Mouse (Mus musculus) adrenal gland, adult (tissue): Measurements from ENCODE around the gene Nrf1.
A peak's percentile ranks its signal among the peaks of the same experiment; 100 is the strongest.

Experiments
- DNase-seq, 2 experiments: peaks; one replicate each; pipeline ENCODE4 v3.0.0; 2022 to 2023; ENCODE audit warnings: low spot score in 1 of 2; ENCODE audit not compliant: inconsistent age in 2 of 2

The Nrf1 gene

GRCm38 (mm10) chr6:30143263-30143662 lies 95.5 kb downstream of the Nrf1 start:
- no peak for DNase-seq

DNA sequence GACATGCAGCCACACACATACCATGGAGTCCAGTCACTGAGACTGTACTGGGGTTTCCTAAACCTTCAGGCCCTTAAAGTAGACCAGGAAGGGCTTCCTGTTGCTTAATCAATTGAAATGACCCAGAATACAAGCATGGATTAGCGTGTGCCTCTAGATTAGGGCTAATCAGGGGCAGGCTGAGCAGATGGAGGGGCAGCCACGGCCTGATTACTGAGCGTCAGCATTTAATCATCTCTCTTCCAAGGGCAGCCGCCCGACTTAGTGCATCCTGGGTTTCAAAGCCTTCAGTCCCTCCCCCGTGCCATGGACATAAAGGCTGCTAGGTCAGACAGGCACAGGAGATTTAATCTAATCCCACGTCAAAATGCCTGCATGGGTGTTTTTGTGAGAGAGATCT lies 99.3 kb downstream of the Nrf1 start:
- no peak for DNase-seq

DNA sequence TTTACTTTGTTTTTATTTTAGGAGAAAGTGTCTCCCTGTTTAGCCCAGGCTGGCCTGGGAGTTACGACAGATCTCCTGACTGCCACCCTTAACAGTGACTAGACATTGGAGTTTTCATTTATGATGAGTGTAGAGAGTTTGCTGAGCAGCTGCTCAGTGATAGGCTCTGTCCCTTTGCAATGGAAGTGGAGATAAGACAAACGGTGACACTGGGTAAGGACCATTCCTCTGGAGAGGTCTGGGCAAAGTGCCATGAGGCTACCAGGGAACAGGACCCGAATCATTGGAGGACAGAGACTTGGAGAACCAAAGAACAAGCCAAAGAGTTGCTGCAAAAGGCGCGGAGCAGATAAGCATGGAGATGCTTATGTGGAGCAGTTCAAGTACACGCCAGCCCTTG lies 100.0 kb downstream of the Nrf1 start:
- no peak for DNase-seq

- no peak for DNase-seq
These were observed 102.7 kb downstream of the Nrf1 start for GRCm38 (mm10) chr6:30150471-30150870.

DNA sequence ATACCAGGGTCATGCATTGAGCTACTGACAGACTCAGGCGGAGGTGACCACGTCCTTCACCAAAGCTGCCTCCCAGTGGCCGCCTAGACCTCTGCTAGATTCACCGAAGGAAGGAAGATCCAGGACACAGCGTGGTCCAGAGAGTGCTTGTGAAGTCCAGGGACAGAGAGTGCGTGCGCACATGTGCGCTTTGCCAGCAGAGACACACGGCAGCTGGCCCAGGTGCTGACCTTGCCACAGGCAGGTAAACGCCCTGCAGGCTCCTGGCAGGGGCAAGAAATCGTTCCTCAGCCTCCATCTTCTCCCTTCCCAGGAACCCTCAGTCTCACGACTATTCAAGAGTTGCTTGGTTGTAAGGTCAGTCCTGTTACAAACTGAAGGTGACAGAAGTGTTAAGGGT lies 104.4 kb downstream of the Nrf1 start:
- DNase-seq: no peak

GRCm38 (mm10) chr6:30152649-30153048 lies 104.9 kb downstream of the Nrf1 start:
- DNase-seq: no peak

DNA sequence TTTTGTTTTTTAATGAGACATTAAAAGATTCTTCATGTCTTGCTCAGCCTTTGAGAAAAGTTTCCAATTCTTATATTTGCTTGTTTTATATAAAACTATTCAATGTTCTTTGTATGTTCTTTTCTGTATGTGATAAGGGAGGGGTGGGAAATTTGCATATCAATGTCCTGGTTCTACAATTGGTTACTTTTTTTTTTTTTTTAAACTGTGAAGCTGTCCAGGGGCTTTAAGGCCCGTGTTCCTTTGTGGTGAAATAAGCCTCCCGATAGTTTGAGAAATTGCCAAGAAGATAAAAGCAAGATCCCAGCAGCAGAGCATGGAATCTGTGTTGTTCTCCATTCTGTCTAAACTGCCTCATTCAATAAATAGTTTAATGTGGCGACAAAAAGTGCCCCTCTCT lies 105.3 kb downstream of the Nrf1 start:
- no peak for DNase-seq

DNA sequence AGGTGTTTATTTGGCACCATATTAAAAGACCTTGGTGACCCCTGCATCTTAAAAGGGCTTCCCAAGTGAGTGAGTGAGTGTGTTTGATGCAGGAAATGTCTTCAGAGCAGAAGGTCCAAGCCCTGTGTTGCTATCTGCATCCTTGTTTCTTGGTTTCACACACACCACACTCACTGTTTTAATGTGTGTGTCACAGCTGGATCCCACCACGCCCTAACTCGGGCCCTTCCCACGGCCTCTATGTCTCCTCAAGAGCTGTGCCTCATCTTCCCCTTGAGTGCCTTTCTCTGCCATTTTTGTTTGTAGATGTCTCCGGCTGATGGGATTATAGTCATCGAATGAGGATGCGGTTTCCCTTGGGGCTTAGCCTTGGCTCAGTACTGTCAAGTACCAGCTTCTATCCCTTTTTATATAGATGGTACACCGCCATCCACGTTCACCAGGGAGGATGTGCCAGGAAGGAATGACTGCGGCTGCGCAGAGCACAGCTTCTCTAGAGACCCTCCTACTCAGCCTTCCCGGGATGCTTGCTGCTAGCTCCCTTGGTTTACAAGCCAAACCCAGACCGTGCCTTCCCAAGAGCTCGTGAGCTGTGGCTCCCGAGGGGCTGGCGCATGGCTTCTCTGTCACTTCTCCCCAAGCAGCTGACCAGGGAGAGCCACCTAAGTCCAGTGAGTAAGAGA lies 106.1 kb downstream of the Nrf1 start:
- DNase-seq: no peak

- no peak for DNase-seq
These were observed 111.8 kb downstream of the Nrf1 start for GRCm38 (mm10) chr6:30159516-30160045.

DNA sequence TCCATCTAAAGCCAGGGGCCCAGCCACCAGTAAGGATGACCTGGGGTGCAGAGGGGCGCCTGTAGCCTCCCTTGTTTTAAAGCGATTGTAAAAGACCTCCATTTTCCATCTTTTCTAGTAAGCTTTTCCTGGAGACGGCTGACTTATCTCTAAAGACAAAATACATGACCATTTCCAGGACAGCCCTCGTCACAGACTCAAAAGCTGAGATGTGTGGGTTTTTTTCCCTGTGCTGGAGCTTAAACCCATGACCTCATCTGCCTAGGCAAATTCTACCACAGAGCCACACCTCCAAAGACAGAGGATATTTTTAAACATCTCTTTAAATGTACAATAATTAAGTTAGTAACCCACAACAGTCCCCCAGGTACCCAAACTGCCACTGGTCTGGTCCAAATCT lies 112.6 kb downstream of the Nrf1 start:
- no peak for DNase-seq

DNA sequence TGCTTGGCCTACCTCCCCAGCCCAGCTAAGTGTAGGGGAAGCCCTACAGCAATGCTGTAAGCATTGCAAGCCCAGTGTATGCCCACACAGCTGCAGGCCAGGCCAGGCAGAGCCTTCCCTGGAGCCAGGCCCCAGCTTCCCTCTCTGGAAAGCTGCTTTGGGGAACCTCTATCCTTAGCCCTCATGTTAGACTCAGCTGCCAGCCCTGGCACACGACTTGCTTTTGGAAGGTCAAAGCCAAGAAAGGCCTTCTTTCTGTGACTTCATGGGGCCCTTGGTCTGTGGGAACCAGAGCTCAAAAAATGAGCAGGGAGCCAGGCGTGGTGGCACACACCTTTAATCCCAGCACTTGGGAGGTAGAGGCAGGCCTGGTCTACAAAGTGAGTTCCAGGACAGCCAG lies 113.8 kb downstream of the Nrf1 start:
- DNase-seq: peak in 1 of 2 experiments; percentile 49

GRCm38 (mm10) chr6:30162091-30162490 lies 114.3 kb downstream of the Nrf1 start:
- no peak for DNase-seq

GRCm38 (mm10) chr6:30166349-30166748 lies 118.6 kb downstream of the Nrf1 start:
- no peak for DNase-seq

DNA sequence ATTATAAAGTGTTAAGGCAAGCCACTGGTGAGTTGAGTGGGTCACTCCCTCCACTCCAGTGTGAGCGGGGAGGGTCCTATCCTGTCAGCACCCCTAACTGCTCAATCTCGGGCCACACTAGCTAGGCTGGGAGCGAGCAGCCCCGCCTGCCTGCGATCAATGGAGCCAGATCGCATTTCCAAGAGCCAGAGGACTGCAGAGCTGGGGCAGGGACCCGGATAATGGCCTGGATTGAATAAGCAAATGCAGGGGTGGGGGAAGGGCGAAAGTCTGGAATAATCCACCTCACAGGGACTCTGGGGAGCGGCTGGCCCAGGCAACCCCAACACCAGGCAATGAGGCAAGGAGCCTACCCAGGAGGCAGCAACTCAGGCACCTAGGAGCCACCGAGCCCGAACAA lies 119.4 kb downstream of the Nrf1 start:
- no peak for DNase-seq

GRCm38 (mm10) chr6:30168275-30168674 lies 120.5 kb downstream of the Nrf1 start:
- no peak for DNase-seq

DNA sequence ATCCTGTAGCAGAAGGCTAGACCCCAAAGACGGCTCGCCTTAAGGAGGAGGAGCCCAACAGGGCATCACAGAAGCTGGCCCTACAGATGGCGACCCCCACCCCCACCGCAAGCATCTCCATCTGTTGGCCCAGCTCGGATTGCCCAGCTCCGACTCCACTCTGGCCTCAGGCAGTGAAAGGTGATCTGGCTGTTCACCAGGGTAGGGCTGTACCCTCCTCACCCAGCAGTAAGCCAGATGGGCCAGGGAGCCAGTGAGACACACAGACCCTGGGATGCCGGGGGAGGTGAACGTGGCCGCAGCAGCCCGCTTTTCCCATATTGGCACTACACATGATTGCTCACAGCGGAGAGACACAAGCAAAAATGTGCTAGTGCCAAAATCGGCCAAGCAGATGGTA lies 121.4 kb downstream of the Nrf1 start:
- no peak for DNase-seq

- no peak for DNase-seq
These were observed 123.4 kb downstream of the Nrf1 start for GRCm38 (mm10) chr6:30171226-30171625.

- DNase-seq: no peak
These were observed 124.2 kb downstream of the Nrf1 start for GRCm38 (mm10) chr6:30171967-30172366.

GRCm38 (mm10) chr6:30172441-30172819 lies 124.6 kb downstream of the Nrf1 start:
- no peak for DNase-seq

DNA sequence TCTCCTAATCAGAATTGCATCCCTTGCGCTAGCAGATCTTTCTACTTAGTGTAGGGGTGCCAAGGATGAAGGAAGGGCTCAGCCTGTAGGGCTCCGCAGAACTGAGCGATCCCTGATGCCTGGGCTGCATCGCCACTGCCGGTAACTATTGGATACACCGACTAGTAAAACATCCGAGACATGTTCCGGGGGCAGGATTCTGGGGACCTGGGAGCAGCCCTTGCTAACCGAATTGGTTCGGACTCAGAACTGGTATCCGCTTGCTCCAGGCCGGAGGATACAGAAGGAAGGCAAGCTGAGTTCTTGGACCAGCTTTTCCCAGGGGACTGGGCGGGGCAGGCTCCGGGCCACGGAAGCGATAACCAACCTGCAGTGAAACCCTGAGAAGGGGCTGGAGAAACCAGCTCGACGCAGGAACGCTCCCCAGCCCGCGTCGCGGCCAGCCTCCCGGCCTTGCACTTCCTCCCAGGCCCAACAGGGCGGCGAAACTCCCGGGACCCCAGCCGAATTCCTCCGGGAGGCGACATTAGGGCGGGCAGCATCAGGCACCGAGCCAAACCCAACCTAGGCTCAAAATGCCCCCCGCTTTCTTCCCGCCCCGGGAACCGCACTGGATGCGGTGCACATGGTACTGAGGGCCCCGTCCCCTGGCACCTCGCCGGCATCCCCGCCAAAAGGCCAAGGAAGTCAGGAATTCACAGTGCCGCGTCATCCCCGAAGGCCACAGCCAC lies 125.2 kb downstream of the Nrf1 start:
- DNase-seq: peak; percentile 52 to 86

DNA sequence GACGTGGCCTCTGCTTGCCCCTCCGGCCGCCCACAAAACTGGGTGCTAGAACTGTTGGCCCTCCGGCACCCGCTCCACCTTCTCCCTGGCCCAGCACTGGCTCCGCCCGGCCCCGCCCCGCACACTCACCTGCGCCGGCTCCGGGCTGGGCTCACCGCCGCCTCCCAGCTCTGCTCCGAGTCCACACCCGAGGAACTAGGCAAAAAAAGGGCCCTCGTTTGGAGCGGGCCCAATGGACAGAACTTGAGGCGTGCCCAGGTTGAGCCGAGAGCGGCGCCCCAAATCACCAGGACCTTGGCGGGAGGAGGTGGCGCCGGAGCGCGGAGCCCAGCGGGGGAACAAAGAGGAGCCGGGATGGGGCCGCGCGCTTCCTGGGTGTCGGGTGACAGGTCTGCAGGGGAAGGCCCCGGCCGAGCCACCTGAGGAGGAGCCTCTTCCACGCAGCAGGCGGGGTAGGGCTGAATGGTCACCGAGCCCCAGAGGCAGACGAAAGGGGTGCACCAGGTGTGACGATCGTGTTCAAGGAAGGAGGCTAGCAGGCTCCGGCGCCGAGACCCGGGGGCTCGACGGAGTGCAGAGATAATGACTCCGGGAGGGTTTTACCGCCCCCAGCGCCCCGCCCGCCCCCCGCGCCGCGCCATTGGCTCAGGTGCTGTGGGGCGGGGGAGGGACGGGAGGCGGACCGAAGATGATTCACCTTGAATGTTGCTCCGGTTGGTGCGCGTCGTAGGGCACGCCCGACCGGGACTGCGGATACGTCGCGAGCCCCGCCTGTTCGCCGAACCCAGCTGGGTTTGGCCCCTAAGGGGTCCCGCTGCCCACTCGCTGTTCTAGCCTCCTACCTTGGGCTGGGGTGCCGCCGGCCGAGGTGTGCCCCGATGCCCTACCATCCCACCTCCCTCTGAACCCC lies 126.0 kb downstream of the Nrf1 start:
- peak; percentile 53 to 80 for DNase-seq
